Mouse (Mus musculus) bone marrow macrophage, adult 2 months (primary cell): Measurements from ENCODE around the gene Angptl7.

ENCODE experiments used
- CTCF ChIP-seq: IDR thresholded peaks from 2 replicates; pipeline ENCODE4 v1.5.1; 2012; ENCODE audit warnings: low read depth, mild to moderate bottlenecking, low read length, moderate library complexity
- POLR2A ChIP-seq: IDR thresholded peaks from 2 replicates; pipeline ENCODE4 v1.6.1; 2012; ENCODE audit warnings: mild to moderate bottlenecking, low read depth, low read length, borderline replicate concordance

- no peak for TF ChIP-seq CTCF
- TF ChIP-seq POLR2A, result no peak
Observed at GRCm38 (mm10) chr4:148549106-148549505, 48.8 kb upstream of the Angptl7 start.
